Mouse (Mus musculus) G1E (cell line): ENCODE measurements around the gene Nlrp4c.

Source experiments
- CTCF ChIP-seq: IDR thresholded peaks from 2 replicates; pipeline ENCODE4 v1.5.1; 2012; ENCODE audit warnings: low read depth, low read length, inconsistent platforms, mixed read lengths
- POLR2AphosphoS5 ChIP-seq: IDR thresholded peaks from 2 replicates; pipeline ENCODE4 v1.6.1; 2012; ENCODE audit warnings: low read depth, low read length, inconsistent platforms; ENCODE audit not compliant: insufficient replicate concordance

DNA sequence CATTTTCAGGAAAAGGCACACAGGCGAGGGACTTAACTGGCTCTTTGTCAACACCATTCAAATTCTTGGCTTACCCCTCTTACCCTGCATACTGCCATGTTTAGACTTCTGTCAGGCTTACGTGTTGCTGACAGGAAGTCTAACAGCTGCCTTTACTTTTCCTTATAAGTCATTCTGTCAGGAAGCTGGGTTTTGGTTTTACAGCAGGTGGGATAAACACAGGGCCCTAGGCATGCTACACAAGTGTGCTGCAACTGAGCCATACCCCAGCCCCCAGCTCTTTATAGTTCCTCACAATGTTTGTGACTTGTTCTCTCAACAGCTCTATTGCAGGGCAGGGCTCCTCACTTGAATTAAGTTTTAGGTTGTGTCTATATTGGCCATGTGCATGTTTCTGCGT, 94.3 kb downstream of the Nlrp4c start:
- TF ChIP-seq CTCF = no peak
- no peak for TF ChIP-seq POLR2AphosphoS5
